Mouse (Mus musculus) activated CD4-positive, CD25-positive, alpha-beta regulatory T cell, adult 4 months (primary cell): ENCODE measurements around the gene Rapgef5. TPM values are rescaled to one million over a fixed set of nuclear protein-coding genes. Genes with fewer than 3 reads are reported as not detected.

Experiments
- ATAC-seq: one replicate; pipeline ENCODE4 v1.8.0; 2017
- polyA plus RNA-seq, 2 experiments: library from polyadenylated mRNA; unstranded; fragments of 100-300 nt; shearing (Covaris generic); gene quantifications; one replicate each; pipeline ENCODE4 v1.2.1; 2017

Gene Rapgef5
- polyA plus RNA-seq, 2 experiments from 2014 or later: 0.42 to 0.67 TPM

DNA sequence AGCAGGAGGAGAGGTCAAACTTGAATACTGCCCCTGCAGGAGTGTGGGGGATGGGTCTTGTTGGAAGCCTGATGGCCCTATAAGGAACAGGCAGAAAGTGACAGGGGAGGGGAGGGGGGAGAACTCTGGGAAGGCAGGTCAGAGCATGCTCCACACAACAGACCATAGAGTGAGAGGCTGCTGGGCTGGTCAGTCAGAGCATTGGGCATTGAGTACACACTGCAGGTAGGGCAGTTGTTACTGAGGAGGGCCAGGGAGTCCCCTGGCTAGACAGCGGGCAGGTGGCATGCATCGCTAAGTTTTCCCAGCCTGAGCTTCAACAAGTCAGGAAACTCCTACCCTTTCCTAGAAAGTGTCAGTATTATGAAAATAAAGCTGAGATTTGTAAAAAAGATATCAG, 106.7 kb downstream of the Rapgef5 start:
- ATAC-seq: no peak

DNA sequence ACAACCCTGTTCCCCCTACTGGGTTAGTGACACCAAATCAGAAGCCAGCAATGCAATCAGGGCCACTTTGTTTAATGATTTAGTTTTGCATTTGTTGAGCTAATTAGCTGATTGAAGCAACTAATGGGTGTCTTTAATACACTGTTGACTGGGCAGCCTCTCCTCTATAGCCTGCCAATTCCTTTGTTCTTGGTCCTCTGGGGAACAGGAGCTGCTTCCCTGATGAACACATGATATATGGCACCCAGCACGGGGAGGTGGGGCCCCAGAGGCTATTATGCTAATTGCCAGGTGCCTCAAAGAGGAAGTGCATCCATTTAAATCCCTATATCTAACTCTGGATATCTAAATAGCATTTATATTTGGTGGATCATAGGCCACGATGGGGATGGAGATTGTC, 111.0 kb downstream of the Rapgef5 start:
- ATAC-seq: no peak

DNA sequence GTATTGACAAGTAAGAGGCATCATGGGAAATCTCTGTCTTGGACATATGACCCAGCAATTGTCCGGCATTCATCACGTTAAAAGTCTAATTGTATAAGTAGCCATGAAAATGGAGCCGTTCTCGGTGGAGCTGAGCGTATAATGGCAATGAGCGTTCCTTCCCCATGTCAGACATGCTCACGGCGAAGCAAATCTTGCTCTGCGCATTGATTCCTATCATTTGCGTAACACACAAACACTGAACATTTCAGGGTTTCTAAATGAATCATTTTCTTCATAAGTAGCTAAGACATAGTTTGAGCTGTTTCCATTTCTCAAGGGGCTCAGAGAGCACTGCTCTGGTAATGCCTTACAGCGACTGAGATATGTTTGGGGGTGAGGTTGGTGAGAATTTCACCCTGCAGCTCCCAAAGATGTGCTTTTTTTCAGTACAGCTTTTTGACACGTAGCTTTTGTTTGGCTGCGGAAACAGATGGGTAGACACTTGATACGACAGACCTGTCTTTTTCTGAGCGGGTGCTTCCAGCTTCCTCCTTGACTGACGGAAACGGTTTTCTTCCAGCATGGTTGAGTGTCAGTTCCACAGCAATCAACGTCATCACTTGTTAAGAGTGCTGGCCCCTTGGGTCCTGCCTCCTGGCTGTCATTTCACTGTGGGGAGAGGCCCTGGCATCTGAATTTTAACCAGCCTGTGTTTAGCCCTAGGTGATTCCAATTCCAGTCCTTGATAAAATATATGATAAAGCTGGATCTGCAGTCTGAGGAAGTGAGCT, 112.2 kb downstream of the Rapgef5 start:
- no peak for ATAC-seq

DNA sequence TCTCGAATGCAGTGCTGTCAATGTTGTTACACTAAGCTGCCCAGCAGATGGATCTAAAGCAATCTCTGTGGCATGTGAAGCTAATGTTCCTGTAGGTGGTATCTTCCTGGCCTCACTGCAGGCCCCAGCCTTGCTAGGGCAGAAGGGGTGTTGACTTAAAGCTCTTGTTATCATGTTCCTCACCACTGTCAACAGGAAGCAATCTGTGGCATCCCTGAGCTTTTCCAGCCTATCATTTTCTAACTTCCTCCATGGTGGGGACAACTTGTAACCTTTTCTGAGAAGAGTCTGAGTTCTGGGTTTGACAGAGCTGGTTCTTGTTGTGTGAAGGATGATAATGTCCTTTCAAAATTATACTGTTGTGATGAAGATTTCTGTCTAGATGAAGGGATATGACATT, 115.9 kb downstream of the Rapgef5 start:
- ATAC-seq: no peak

DNA sequence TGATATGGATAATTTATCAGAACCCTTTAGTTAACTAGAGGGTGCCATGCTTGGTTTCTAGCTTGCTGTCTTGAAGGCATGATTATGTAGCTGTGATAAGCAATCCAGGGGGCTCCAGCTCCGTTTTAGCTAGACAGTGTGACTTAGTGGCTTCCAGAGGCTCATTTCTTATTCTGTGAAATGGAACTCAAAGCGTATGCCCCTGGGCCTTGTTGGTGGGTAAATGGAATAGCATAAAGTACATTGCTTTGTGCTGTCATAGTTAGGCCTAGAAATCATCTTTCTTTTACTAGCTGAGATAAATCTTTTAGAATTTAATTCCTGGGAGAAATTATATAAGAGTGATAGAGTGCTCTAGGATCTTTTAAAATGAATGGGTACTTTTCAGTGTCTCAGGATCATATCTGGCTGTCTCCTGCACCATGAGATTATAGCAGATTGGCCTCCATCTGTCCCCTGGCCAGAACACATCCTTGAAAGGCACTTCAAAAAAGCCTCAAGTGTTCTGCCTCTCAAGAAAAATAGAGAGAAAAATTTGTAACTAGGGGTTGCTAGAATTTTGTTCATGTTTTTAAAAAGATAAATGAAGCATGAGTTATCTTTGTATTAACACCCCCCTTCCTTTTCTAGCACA, 120.0 kb downstream of the Rapgef5 start:
- no peak for ATAC-seq

- ATAC-seq: no peak
Measured at GRCm38 (mm10) chr12:117636969-117637368, 120.7 kb downstream of the Rapgef5 start.

DNA sequence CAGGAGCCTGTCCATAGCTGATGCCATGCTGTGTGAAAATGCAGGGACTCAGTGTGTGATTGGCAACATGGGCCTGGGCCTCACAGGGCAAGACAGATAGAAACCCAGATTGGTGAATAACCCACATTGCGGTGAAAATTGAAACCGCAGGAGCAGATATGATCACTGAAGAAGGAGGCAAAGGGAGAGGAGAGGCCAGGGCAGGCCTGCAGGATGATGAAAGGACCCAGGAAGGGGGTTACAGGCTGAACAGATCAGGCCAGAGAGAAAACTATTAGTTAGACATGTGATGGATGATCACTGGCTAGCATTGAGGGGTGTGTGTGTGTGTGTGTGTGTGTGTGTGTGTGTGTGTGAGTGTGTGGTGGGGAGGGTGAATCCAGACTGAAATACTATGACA, 122.6 kb downstream of the Rapgef5 start:
- peak; percentile 19 for ATAC-seq

DNA sequence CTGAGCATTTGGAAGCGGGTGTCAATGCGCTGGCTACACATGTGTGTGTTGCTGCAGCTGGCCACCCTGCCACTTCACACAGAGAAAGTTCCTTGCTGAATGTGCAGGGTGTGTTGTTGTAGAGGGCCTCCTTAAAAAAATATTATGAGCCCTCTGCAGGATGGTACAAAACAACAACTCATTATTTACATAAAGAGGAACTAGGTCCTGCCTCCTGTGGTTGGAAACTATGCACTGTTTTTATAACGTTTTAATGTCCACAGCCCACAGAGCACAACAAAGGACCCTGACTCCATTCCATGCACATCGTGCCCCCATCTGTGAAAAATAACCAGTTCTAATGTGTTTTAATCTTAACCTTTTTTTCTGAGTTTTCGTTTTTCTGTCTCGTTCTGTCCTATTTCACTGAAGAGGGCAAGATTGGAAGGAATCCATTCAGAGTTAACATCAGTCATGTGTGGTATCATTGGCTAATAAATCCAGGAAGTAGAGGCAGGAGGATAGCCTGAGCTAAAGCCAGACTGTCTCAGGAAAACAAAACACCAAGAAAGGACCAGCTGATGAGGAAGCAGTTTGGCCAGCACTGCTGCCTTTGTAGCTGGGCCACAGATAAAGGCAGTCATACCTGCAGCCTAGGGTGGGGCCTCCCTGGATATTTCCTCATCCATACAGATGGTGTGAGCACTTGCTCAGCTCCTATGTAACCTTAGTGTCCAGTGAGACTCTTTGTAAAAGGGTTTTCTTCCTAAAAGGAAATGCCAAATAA, 123.3 kb downstream of the Rapgef5 start:
- peak; percentile 54 for ATAC-seq

- ATAC-seq: no peak
Measured at GRCm38 (mm10) chr12:117642512-117642911, 126.2 kb downstream of the Rapgef5 start.

DNA sequence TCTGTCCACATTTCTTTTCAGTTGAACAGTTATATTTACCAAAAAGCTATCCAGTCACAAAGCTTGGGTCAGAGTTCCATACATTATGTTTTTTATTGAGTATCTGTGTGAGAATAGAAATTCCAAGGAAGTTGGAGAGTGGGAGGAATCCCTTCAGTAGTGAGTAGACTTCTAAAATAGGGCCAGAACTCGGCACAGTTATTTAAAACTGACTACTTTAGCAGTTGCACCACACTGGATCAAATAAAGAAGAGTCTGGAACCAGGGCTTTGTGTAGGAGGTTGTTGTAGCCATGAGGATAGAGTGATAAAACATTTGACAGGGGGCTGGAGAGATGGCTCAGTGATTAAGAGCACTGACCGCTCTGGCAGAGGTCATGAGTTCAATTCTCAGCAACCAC, 129.5 kb downstream of the Rapgef5 start:
- no peak for ATAC-seq

GRCm38 (mm10) chr12:117653920-117654472, 137.7 kb downstream of the Rapgef5 start:
- ATAC-seq: no peak

DNA sequence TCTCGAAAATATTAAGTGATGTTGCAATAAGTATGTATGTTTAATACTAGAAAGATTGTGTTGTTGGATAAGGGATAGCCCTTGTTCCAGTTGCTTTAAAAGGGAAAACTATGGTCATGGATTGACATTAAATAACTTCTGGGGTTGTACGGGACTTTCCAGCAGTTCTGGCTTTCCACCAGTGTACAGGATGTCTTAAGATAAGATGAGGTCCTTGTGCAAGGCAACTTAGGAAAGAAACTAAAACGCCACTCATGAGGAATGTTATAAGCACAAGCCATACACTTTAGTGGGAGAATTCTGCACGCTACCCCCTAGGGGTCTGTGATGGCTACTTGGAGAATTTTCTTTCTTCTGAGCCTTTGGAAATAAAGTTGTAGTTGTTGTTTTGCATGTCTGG, 140.7 kb downstream of the Rapgef5 start:
- ATAC-seq: no peak

DNA sequence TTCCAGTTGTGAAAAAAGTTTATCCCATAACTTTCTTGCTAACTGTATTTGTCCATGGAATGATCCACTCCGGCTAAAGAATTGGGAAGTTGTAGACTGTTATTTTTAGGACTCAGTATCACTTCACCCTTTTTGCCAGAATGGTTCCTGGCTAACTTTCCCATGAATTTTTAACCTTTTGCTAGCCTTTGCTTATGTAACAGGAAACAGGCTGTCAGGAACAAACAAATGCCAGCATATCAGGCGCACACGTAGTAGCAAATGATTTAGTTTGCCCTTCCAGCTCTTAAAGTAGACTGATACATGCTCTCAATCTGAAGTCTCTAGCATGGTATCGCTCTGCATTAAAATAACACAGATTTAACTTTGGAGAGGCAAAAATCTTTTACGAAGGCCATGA, 141.5 kb downstream of the Rapgef5 start:
- ATAC-seq: no peak

DNA sequence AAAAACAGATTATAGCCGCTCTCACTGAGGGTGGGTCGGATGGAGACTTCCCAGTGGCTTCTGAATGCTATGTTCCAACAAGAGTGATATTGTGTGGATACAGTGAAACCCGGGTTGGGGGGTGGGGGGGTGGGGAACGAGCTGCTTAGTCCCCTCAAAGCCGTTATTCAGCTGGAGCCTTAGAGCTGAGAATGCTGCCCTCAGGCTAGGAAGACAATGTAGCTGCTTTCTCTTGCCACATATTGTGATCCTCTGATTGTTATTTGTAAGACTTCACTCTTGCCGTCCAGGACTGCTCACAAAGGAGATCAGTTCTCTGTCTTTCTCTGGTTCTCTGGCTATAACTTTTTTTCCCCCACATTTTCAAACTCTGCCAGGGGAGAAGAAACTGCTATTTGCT, 142.5 kb downstream of the Rapgef5 start:
- ATAC-seq: no peak

- no peak for ATAC-seq
Measured at GRCm38 (mm10) chr12:117660361-117660760, 144.1 kb downstream of the Rapgef5 start.

DNA sequence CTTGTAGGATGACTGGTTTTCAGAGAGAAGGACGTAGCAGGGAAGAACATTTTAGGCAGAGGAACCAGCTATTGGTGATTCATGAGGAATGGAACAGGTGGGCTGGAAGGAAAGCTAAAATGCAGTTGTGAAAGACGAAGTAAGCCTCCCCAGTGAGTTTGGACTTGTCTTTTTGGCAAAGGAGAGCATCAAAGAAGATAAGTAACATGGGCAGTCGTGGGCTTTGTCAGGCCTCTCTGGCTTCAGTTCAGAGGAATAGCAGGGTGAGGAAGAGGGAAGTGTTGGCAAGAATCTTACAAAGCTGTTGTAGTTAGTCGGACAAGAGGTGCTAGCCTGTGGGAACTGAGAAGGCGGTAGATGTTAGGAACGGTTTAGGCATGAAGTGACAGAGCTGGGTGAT, 145.6 kb downstream of the Rapgef5 start:
- no peak for ATAC-seq

DNA sequence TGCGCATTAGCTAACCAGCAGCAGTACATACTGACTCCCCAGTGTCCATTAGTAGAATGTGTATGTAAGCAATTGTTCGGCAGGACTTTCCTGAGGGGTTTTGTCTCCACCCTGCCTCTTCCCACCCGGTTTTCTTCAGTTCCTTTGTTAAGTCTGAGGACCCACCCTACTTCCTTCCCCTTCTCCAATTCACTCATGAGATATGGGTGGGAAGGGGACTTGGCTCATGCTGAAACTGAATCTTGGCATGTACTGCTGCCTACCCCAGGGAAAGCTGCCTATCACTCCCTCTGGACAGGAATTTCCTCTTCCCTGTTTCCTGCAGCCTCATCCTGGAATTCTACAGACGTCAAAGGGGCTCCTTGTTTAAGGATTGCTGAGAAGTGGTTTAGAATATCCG, 147.4 kb downstream of the Rapgef5 start:
- no peak for ATAC-seq

DNA sequence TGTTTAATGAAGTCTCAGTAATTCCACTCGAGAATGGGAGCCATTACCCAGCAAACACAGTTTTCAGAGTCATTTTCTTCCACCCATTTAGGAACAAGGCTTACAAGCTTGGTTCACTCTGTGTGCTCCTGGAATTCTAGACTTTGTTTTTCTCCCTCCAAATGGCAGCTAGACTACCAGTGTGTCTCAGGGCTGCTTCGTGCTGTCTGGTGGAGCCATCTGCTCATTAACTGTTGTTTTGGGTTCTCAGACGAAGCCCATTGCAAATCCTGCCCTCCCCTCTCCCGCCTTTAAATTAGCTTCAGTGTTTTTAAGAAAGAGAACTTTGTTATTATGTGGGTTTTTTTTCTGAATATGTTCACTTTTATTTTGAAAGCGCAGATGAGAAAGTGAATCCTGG, 148.4 kb downstream of the Rapgef5 start:
- ATAC-seq: no peak

DNA sequence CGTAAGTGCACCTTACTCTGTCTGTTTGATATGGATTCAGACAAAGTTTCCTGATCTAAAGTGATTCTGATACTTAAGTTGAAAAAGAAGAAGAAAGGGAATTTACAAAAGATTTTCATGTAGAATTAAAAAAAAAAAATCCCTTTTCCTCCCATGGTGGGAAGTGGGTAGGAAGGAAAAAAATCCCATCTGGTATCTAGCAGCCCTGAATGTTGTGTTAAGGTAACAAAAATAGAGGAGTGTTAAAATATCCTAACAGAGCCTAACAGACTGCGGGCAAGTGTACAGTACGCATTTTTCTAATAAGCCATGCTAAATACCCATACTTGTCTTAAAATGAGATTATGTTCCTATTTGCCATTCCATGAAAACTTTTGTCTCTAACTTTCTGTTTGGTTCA, 150.1 kb downstream of the Rapgef5 start:
- ATAC-seq: no peak

GRCm38 (mm10) chr12:117669610-117670400, 153.5 kb downstream of the Rapgef5 start:
- no peak for ATAC-seq

DNA sequence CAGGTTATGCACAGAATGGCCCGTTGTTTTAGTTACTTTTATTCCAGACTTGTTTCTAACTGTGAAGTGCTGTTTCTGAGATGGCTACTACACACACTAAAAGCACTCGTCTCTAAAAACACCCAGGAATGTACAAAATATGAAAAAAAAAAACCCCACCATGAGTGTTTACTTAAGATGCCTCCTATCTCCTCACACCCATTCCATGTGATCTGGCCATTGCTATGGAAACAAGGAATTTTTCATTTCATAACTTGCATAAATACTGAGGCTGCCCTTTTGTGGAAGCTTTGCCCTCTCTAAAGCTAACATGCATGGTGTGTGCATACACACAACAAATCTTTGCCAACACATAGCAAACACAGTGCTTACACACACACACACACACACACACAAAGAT, 156.9 kb downstream of the Rapgef5 start:
- no peak for ATAC-seq

DNA sequence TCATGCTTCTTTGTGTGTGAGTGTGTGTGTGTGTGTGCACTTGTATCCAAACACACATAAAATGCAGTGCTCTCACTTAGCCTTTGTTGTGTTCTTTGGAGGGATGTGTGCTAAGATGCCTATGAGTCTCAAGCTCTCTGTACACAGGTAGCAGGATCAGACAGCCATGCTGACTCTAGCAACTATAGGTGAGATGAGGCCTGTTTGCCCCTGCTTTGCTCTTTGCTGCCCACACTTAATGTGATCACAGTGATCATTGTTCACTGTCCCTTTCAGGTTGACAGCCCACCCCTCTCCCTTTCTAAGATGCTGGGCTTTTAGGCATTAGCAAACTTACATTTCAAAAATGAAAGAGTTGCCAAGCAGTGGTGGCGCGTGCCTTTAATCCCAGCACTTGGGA, 158.2 kb downstream of the Rapgef5 start:
- no peak for ATAC-seq

DNA sequence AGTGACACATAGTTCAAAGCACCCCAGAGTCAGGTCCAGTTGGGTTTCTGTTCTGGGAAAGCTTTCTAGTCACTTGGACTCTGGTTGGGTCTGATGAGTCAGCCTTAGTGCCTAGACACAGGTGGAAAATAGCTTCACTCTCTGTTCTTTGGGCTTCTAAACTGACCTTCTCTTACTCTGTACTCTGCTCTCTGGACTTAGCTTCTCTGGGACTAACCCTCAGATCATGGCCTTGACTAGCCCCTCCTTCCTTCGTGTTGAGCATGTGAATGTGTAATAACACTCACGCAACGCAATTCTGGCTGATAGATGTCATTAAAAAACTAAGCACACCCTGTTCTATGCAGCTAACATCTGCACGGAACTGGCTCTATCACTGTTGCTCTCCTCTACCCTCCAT, 160.0 kb downstream of the Rapgef5 start:
- ATAC-seq: no peak
